Mouse (Mus musculus) monocyte, adult 2 months (primary cell): ENCODE results near the gene Cdk14.
A peak's percentile ranks its signal among the peaks of the same experiment; 100 is the strongest.

Experiments used
- DNase-seq, 2 experiments: peaks; one replicate each; pipeline ENCODE4 v3.0.0; 2022; ENCODE audit warnings: low spot score in 2 of 2, low read depth in 1 of 2

Gene Cdk14

GRCm38 (mm10) chr5:5419992-5420455 lies at the start of gene Cdk14:
Gene Cdk14, minus strand, starts transcription at chr5:5420312.
- DNase-seq, result peak; percentile 63 to 80

GRCm38 (mm10) chr5:5465256-5465655 lies 45.1 kb upstream of the Cdk14 start:
- DNase-seq, result no peak

- DNase-seq, result no peak
Observed at GRCm38 (mm10) chr5:5431746-5432438, 11.8 kb upstream of the Cdk14 start.

- no peak for DNase-seq
Observed at GRCm38 (mm10) chr5:5423723-5424171, 3.6 kb upstream of the Cdk14 start.

- no peak for DNase-seq
Observed at GRCm38 (mm10) chr5:5423081-5423480, 3.0 kb upstream of the Cdk14 start.

- no peak for DNase-seq
Observed at GRCm38 (mm10) chr5:5421439-5421838, 1.3 kb upstream of the Cdk14 start.

GRCm38 (mm10) chr5:5419253-5419652 lies 859 bp downstream of the Cdk14 start:
- peak in 1 of 2 experiments; percentile 9 for DNase-seq

GRCm38 (mm10) chr5:5414835-5415234 lies 5.3 kb downstream of the Cdk14 start:
- DNase-seq, result no peak

- DNase-seq, result no peak
Observed at GRCm38 (mm10) chr5:5411886-5412285, 8.2 kb downstream of the Cdk14 start.

GRCm38 (mm10) chr5:5401986-5402385 lies 18.1 kb downstream of the Cdk14 start:
- DNase-seq, result no peak

GRCm38 (mm10) chr5:5392786-5393185 lies 27.3 kb downstream of the Cdk14 start:
- DNase-seq, result no peak

- DNase-seq, result no peak
Observed at GRCm38 (mm10) chr5:5380731-5381718, 39.1 kb downstream of the Cdk14 start.

GRCm38 (mm10) chr5:5379870-5380730 lies 40.0 kb downstream of the Cdk14 start:
- DNase-seq, result peak in 1 of 2 experiments; percentile 35

- no peak for DNase-seq
Observed at GRCm38 (mm10) chr5:5379501-5379869, 40.6 kb downstream of the Cdk14 start.

- DNase-seq, result no peak
Observed at GRCm38 (mm10) chr5:5374393-5374792, 45.7 kb downstream of the Cdk14 start.

GRCm38 (mm10) chr5:5373541-5373940 lies 46.6 kb downstream of the Cdk14 start:
- no peak for DNase-seq

- no peak for DNase-seq
Observed at GRCm38 (mm10) chr5:5372936-5373335, 47.2 kb downstream of the Cdk14 start.

- DNase-seq, result no peak
Observed at GRCm38 (mm10) chr5:5372354-5372753, 47.8 kb downstream of the Cdk14 start.

- DNase-seq, result no peak
Observed at GRCm38 (mm10) chr5:5370322-5371082, 49.6 kb downstream of the Cdk14 start.
